Mouse (Mus musculus) adrenal gland, postnatal 4 days (tissue): ENCODE measurements at regions not wholly inside any gene's neighbourhood (a gene's known extent, or its start where the extent isn't known, plus 50 kb on each side); places are given as distances from the start of the nearest gene placed in this dataset.

Experiments used
- DNase-seq, 2 experiments: peaks; one replicate each; pipeline ENCODE4 v3.0.0; 2021 to 2022; ENCODE audit warnings: low spot score in 2 of 2, mixed read lengths in 2 of 2

- DNase-seq: no peak
Observed at GRCm38 (mm10) chr6:100396311-100397200, 109.3 kb upstream of the Rybp start.

- DNase-seq: no peak
Observed at GRCm38 (mm10) chr6:100390258-100390910, 103.1 kb upstream of the Rybp start.

GRCm38 (mm10) chr6:100387042-100387441 lies 99.8 kb upstream of the Rybp start:
- DNase-seq: no peak

GRCm38 (mm10) chr6:100385640-100386039 lies 98.4 kb upstream of the Rybp start:
- no peak for DNase-seq

- DNase-seq: no peak
Observed at GRCm38 (mm10) chr6:100381046-100381445, 93.8 kb upstream of the Rybp start.

GRCm38 (mm10) chr6:100380536-100380935 lies 93.3 kb upstream of the Rybp start:
- no peak for DNase-seq

- DNase-seq: no peak
Observed at GRCm38 (mm10) chr6:100379792-100380191, 92.5 kb upstream of the Rybp start.

GRCm38 (mm10) chr6:100378533-100378874 lies 91.2 kb upstream of the Rybp start:
- no peak for DNase-seq

GRCm38 (mm10) chr6:100377828-100378532 lies 90.7 kb upstream of the Rybp start:
- DNase-seq: no peak

- no peak for DNase-seq
Observed at GRCm38 (mm10) chr6:100376656-100377055, 89.4 kb upstream of the Rybp start.

GRCm38 (mm10) chr6:100370828-100371227 lies 83.5 kb upstream of the Rybp start:
- no peak for DNase-seq

- DNase-seq: no peak
Observed at GRCm38 (mm10) chr6:100370358-100370757, 83.1 kb upstream of the Rybp start.

GRCm38 (mm10) chr6:100366231-100366630 lies 78.9 kb upstream of the Rybp start:
- DNase-seq: no peak

GRCm38 (mm10) chr6:100365791-100366190 lies 78.5 kb upstream of the Rybp start:
- no peak for DNase-seq

GRCm38 (mm10) chr6:100363683-100364082 lies 76.4 kb upstream of the Rybp start:
- DNase-seq: no peak

- no peak for DNase-seq
Observed at GRCm38 (mm10) chr6:100356617-100357399, 69.5 kb upstream of the Rybp start.

- no peak for DNase-seq
Observed at GRCm38 (mm10) chr6:100355858-100356257, 68.6 kb upstream of the Rybp start.

- no peak for DNase-seq
Observed at GRCm38 (mm10) chr6:100347481-100347880, 60.2 kb upstream of the Rybp start.

GRCm38 (mm10) chr6:100345073-100345472 lies 57.8 kb upstream of the Rybp start:
- DNase-seq: no peak

- no peak for DNase-seq
Observed at GRCm38 (mm10) chr6:100341305-100342290, 54.3 kb upstream of the Rybp start.
